Mouse (Mus musculus) frontal cortex, postnatal 25 days (tissue): ENCODE measurements around the gene Riok1.

ENCODE experiments used
- DNase-seq, 2 experiments: peaks; one replicate each; pipeline ENCODE4 v3.0.0; 2022; ENCODE audit warnings: low spot score in 2 of 2

Riok1 gene

GRCm38 (mm10) chr13:38036343-38037043, at the start of gene Riok1:
Gene Riok1, plus strand, starts transcription at chr13:38036995.
- DNase-seq, result no peak

GRCm38 (mm10) chr13:37989701-37990100, 47.1 kb upstream of the Riok1 start:
- DNase-seq, result no peak

GRCm38 (mm10) chr13:37992638-37993371, 44.0 kb upstream of the Riok1 start:
- no peak for DNase-seq

- no peak for DNase-seq
These were observed 43.5 kb upstream of the Riok1 start for GRCm38 (mm10) chr13:37993376-37993703.

- peak; percentile 86 to 93 for DNase-seq
These were observed 42.9 kb upstream of the Riok1 start, which contains the start of gene Ssr1 for GRCm38 (mm10) chr13:37993704-37994404. Gene Ssr1, minus strand, starts transcription at chr13:37994217.

GRCm38 (mm10) chr13:37994405-37994749, 42.4 kb upstream of the Riok1 start:
- no peak for DNase-seq

GRCm38 (mm10) chr13:37999713-38000112, 37.1 kb upstream of the Riok1 start:
- DNase-seq, result no peak

GRCm38 (mm10) chr13:38002461-38002860, 34.3 kb upstream of the Riok1 start:
- DNase-seq, result no peak

- no peak for DNase-seq
These were observed 28.8 kb upstream of the Riok1 start for GRCm38 (mm10) chr13:38007972-38008371.

- DNase-seq, result no peak
These were observed 26.9 kb upstream of the Riok1 start for GRCm38 (mm10) chr13:38009721-38010408.

GRCm38 (mm10) chr13:38010444-38010910, 26.3 kb upstream of the Riok1 start:
- DNase-seq, result no peak

GRCm38 (mm10) chr13:38012436-38012835, 24.4 kb upstream of the Riok1 start:
- no peak for DNase-seq

- no peak for DNase-seq
These were observed 21.2 kb upstream of the Riok1 start for GRCm38 (mm10) chr13:38015591-38015990.

- no peak for DNase-seq
These were observed 18.0 kb upstream of the Riok1 start for GRCm38 (mm10) chr13:38018791-38019190.

GRCm38 (mm10) chr13:38025874-38026273, 10.9 kb upstream of the Riok1 start:
- no peak for DNase-seq

GRCm38 (mm10) chr13:38027618-38028248, 9.1 kb upstream of the Riok1 start:
- DNase-seq, result no peak

GRCm38 (mm10) chr13:38028407-38028806, 8.4 kb upstream of the Riok1 start:
- no peak for DNase-seq

GRCm38 (mm10) chr13:38037044-38037687, 371 bp downstream of the Riok1 start, which contains the start of gene Cage1:
Gene Cage1, minus strand, starts transcription at chr13:38037069.
- DNase-seq, result peak; percentile 96 to 97

- no peak for DNase-seq
These were observed 1.0 kb downstream of the Riok1 start for GRCm38 (mm10) chr13:38037811-38038210.

- no peak for DNase-seq
These were observed 13.1 kb downstream of the Riok1 start for GRCm38 (mm10) chr13:38049888-38050287.

GRCm38 (mm10) chr13:38062678-38063077, 25.9 kb downstream of the Riok1 start:
- no peak for DNase-seq
